Mouse (Mus musculus) hematopoietic multipotent progenitor cell, adult 10-12 weeks (in vitro differentiated cells): Measurements from ENCODE around the gene Lgsn. TPM values are rescaled to one million over a fixed set of nuclear protein-coding genes. Genes with fewer than 3 reads are reported as not detected.

Source experiments
- polyA plus RNA-seq: library from polyadenylated mRNA; stranded (reverse); fragments of >175 nt; gene quantifications from 2 replicates; pipeline ENCODE4 v1.2.3, GENCODE M21; 2012; ENCODE audit warnings: low replicate concordance

Lgsn gene
- polyA plus RNA-seq, result not detected in 2 replicates

DNA sequence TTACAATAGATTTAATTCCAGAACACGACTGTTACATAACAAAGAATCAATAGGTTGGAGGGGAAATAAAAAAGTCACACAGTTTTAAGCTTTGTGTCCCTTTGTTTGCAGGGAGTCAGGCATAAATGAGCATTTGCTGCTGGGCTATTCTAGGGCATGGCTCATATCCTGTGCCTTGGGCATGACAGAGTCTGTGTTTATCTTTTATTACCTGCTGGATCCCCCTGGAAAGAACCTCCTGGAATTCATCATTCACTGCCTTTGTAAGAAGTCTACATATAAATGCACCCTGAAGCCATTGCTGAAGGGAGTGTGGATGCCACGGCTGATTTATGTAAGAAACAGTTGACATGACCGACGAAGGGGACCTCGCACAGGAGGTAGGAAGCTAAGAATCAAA is at the start of gene Lgsn:
Gene Lgsn, plus strand, starts transcription at position 301 of the 400 bp plus-strand sequence.

DNA sequence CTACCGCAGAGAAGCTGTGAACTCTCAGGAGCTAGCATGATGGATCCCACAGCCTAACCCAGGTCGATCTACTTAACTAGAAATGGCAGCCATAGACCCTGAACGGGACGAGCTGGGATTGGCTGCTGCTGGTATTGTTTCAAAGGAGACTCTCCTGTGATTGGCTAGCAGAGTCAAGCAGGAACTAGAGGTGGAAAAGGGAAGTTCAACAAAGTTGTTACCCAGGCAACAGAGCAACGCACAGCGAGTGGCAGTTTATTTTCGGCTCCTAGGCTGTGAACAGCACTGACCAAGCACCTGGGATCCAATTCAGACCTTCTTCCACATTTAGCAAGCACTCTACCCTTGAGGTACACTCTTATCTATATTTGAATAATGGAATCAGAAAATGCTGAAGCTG is 46.4 kb downstream of the Lgsn start, which contains the start of the genes 4931428L18Rik and Pih1d3:
Gene 4931428L18Rik, minus strand, starts transcription at position 121 of the 400 bp plus-strand sequence.
Gene Pih1d3, plus strand, starts transcription at position 275 of the 400 bp plus-strand sequence.

Other genes with a start within 250 kb of the Lgsn start
- not detected in 2 replicates for gene AC153137.1, start 198.4 kb upstream of the Lgsn start, polyA plus RNA-seq
- gene 4931428L18Rik, start 46.3 kb downstream of the Lgsn start, polyA plus RNA-seq, result not detected in 2 replicates
- not detected in 2 replicates for gene Pih1d3, start 46.4 kb downstream of the Lgsn start, polyA plus RNA-seq